Mouse (Mus musculus) heart, postnatal 0 days (tissue): ENCODE results near the gene Ncf1.

Experiments used
- CTCF ChIP-seq: IDR thresholded peaks from 2 replicates; pipeline ENCODE4 v1.5.1; 2016; ENCODE audit warnings: antibody characterized with exemption, control low read depth, low read depth
- EP300 ChIP-seq: IDR thresholded peaks from 2 replicates; pipeline ENCODE4 v1.6.1; 2016; ENCODE audit warnings: antibody characterized with exemption, low read depth

GRCm38 (mm10) chr5:134209931-134210554, 19.4 kb downstream of the Ncf1 start:
- TF ChIP-seq CTCF (no peak), EP300 (no peak)
